Mouse (Mus musculus): ENCODE measurements around the gene Tns1. TPM values are rescaled to one million over a fixed set of nuclear protein-coding genes. Genes with fewer than 3 reads are reported as not detected.

The Tns1 gene
- polyA plus RNA-seq, 1 experiment: 192 TPM

GRCm38 (mm10) chr1:73932421-73933145 is 191.7 kb downstream of the Tns1 start:
- no peak for DNase-seq (ENCODE audit: low spot score)

GRCm38 (mm10) chr1:73931851-73932250 is 192.4 kb downstream of the Tns1 start:
- no peak for DNase-seq (ENCODE audit: low spot score)

GRCm38 (mm10) chr1:73930411-73931134 is 193.7 kb downstream of the Tns1 start:
- no peak for DNase-seq (ENCODE audit: low spot score)

GRCm38 (mm10) chr1:73929952-73930329 is 194.3 kb downstream of the Tns1 start:
- DNase-seq (ENCODE audit: low spot score): no peak

- DNase-seq (ENCODE audit: low spot score): no peak
Measured at GRCm38 (mm10) chr1:73929211-73929951, 194.9 kb downstream of the Tns1 start.

- DNase-seq (ENCODE audit: low spot score): no peak
Measured at GRCm38 (mm10) chr1:73928385-73928784, 195.9 kb downstream of the Tns1 start.

GRCm38 (mm10) chr1:73927819-73928218 is 196.4 kb downstream of the Tns1 start:
- no peak for DNase-seq (ENCODE audit: low spot score)

- no peak for DNase-seq (ENCODE audit: low spot score)
Measured at GRCm38 (mm10) chr1:73926279-73926678, 198.0 kb downstream of the Tns1 start.

GRCm38 (mm10) chr1:73924871-73925610 is 199.2 kb downstream of the Tns1 start:
- no peak for DNase-seq (ENCODE audit: low spot score)

GRCm38 (mm10) chr1:73924210-73924609 is 200.0 kb downstream of the Tns1 start:
- DNase-seq (ENCODE audit: low spot score): no peak

GRCm38 (mm10) chr1:73923185-73923584 is 201.1 kb downstream of the Tns1 start:
- no peak for DNase-seq (ENCODE audit: low spot score)

- peak; percentile 15 for DNase-seq (ENCODE audit: low spot score)
Measured at GRCm38 (mm10) chr1:73920701-73921100, 203.5 kb downstream of the Tns1 start.

- peak; percentile 1 for DNase-seq (ENCODE audit: low spot score)
Measured at GRCm38 (mm10) chr1:73919909-73920308, 204.3 kb downstream of the Tns1 start.

- DNase-seq (ENCODE audit: low spot score): peak; percentile 11
Measured at GRCm38 (mm10) chr1:73918001-73918400, 206.2 kb downstream of the Tns1 start.

GRCm38 (mm10) chr1:73916298-73916697 is 208.0 kb downstream of the Tns1 start:
- peak; percentile 16 for DNase-seq (ENCODE audit: low spot score)

- peak; percentile 16 for DNase-seq (ENCODE audit: low spot score)
Measured at GRCm38 (mm10) chr1:73915218-73916070, 208.8 kb downstream of the Tns1 start.

GRCm38 (mm10) chr1:73914076-73914475 is 210.2 kb downstream of the Tns1 start:
- no peak for DNase-seq (ENCODE audit: low spot score)

- peak; percentile 22 for DNase-seq (ENCODE audit: low spot score)
Measured at GRCm38 (mm10) chr1:73913071-73914005, 210.9 kb downstream of the Tns1 start.

- DNase-seq (ENCODE audit: low spot score): peak; percentile 17
Measured at GRCm38 (mm10) chr1:73912466-73912865, 211.8 kb downstream of the Tns1 start.

- DNase-seq (ENCODE audit: low spot score): peak; percentile 13
Measured at GRCm38 (mm10) chr1:73911981-73912380, 212.3 kb downstream of the Tns1 start.
